Mouse (Mus musculus) adrenal gland, adult (tissue): Measurements from ENCODE around the gene Dynlt1c.
A peak's percentile ranks its signal among the peaks of the same experiment; 100 is the strongest.
"Not testable (repeated sequence)": the region's sequence is repeated elsewhere in the genome, so short reads cannot be mapped to it uniquely, and the experiment has no call there.

Source experiments
- DNase-seq, 2 experiments: peaks; one replicate each; pipeline ENCODE4 v3.0.0; 2022 to 2023; ENCODE audit warnings: low spot score in 1 of 2; ENCODE audit not compliant: inconsistent age in 2 of 2

Dynlt1c gene

GRCm38 (mm10) chr17:6601204-6601911, at the start of gene Dynlt1c:
TSS of gene Dynlt1c (plus strand) at chr17:6601671.
- DNase-seq, result peak; percentile 89 to 93

- DNase-seq, result not testable (repeated sequence)
These were observed 47.7 kb upstream of the Dynlt1c start for GRCm38 (mm10) chr17:6553798-6554197.

GRCm38 (mm10) chr17:6554243-6554642, 47.2 kb upstream of the Dynlt1c start:
- DNase-seq, result not testable (repeated sequence)

GRCm38 (mm10) chr17:6559447-6560133, 41.9 kb upstream of the Dynlt1c start:
- DNase-seq, result not testable (repeated sequence)

GRCm38 (mm10) chr17:6564866-6565265, 36.6 kb upstream of the Dynlt1c start:
- DNase-seq, result not testable (repeated sequence)

GRCm38 (mm10) chr17:6567908-6568307, 33.6 kb upstream of the Dynlt1c start:
- not testable (repeated sequence) for DNase-seq

- not testable (repeated sequence) for DNase-seq
These were observed 30.2 kb upstream of the Dynlt1c start for GRCm38 (mm10) chr17:6571296-6571695.

- DNase-seq, result not testable (repeated sequence)
These were observed 29.3 kb upstream of the Dynlt1c start for GRCm38 (mm10) chr17:6572202-6572601.

GRCm38 (mm10) chr17:6575376-6575775, 26.1 kb upstream of the Dynlt1c start:
- DNase-seq, result not testable (repeated sequence)

- DNase-seq, result not testable (repeated sequence)
These were observed 12.8 kb upstream of the Dynlt1c start for GRCm38 (mm10) chr17:6588672-6589071.

- DNase-seq, result not testable (repeated sequence)
These were observed 9.4 kb upstream of the Dynlt1c start for GRCm38 (mm10) chr17:6592109-6592508.

- DNase-seq, result peak in 1 of 2 experiments; percentile 37
These were observed 7.6 kb upstream of the Dynlt1c start for GRCm38 (mm10) chr17:6593896-6594295.

GRCm38 (mm10) chr17:6595776-6596497, 5.5 kb upstream of the Dynlt1c start:
- DNase-seq, result peak; percentile 57 to 77

GRCm38 (mm10) chr17:6598356-6598755, 3.1 kb upstream of the Dynlt1c start:
- not testable (repeated sequence) for DNase-seq

- DNase-seq, result peak; percentile 67 to 76
These were observed 1.1 kb upstream of the Dynlt1c start for GRCm38 (mm10) chr17:6600216-6600911.

- not testable (repeated sequence) for DNase-seq
These were observed 734 bp downstream of the Dynlt1c start for GRCm38 (mm10) chr17:6602205-6602604.

- DNase-seq, result not testable (repeated sequence)
These were observed 3.9 kb downstream of the Dynlt1c start for GRCm38 (mm10) chr17:6605347-6605746.

- not testable (repeated sequence) for DNase-seq
These were observed 12.1 kb downstream of the Dynlt1c start for GRCm38 (mm10) chr17:6613524-6613923.

GRCm38 (mm10) chr17:6614316-6614715, 12.8 kb downstream of the Dynlt1c start:
- DNase-seq, result not testable (repeated sequence)

GRCm38 (mm10) chr17:6616731-6617130, 15.3 kb downstream of the Dynlt1c start:
- not testable (repeated sequence) for DNase-seq
